Mouse (Mus musculus) frontal cortex, postnatal 36 days (tissue): ENCODE measurements around the gene Plekhj1.
A peak's percentile ranks its signal among the peaks of the same experiment; 100 is the strongest.

ENCODE experiments used
- DNase-seq, 2 experiments: peaks; one replicate each; pipeline ENCODE4 v3.0.0; 2022; ENCODE audit warnings: low spot score in 2 of 2

Plekhj1 gene

GRCm38 (mm10) chr10:80748609-80749008 is 49.8 kb downstream of the Plekhj1 start:
- DNase-seq, result no peak

DNA sequence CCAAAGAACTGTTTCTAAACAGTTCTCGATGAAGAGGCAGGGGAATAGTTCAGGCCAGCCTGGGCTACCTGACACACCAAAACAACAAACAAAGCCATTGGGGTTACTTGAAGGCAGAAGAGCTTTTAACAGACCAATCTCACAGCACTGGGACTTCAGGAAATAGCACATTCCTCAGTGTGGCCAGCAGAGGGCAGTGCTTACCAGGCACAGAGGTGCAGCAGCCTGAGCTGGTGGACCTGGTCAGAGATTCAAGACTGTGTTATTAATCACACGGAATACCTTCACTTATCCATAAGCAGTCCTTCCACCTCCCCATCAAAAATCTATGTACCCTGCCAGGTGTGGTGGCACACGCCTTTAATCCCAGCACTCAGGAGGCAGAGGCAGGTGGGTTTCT is 51.0 kb downstream of the Plekhj1 start:
- peak; percentile 67 to 77 for DNase-seq
